Mouse (Mus musculus): ENCODE measurements around the gene Mrps5.

- TF ChIP-seq CTCF (IDR thresholded peaks at IDR 0.05; ENCODE audit: low read depth) (no peak), EP300 (optimal IDR thresholded peaks at IDR 0.05) (no peak)
Measured at GRCm38 (mm10) chr2:127649921-127650320, 62.9 kb downstream of the Mrps5 start.
